Mouse (Mus musculus): ENCODE data around the gene Uox.

Uox gene

DNA sequence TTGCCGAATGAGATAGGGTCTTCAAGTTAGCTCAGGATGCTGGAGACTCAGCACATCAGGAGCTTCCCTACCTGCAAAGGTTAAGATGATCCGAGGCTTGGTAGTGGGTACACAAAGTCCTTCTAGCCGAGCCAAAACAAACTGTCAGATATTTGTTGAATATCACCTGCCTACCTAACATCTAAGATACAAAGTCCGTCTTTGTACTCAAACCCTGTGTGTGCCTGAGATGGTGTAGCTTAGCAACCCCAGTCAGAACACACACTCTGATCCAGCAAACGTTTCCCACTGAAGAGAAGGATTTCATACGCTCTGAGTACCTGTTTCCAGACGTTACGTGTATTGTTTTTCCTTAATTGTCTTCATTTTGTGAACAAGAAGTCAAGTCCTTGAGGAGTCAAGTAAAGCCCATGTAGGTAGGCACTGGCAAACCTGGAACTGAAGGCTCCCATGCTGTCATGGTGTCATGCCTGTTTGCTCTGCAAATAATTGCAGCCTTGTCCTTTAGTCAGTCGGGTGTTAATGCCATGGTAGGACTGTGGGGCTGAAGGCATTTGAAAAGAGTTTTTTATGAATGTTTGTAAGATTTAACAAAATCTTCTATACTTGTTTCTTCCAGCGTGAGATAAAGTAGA lies at the start of gene Uox:
Uox (plus strand) TSS at position 279 of the 635 bp plus-strand sequence.
- in situ Hi-C loops (cut with MboI): loop anchor here (25.0 kb wide), 1 partner anchor 217 kb away; no protein-coding TSS in a partner anchor

DNA sequence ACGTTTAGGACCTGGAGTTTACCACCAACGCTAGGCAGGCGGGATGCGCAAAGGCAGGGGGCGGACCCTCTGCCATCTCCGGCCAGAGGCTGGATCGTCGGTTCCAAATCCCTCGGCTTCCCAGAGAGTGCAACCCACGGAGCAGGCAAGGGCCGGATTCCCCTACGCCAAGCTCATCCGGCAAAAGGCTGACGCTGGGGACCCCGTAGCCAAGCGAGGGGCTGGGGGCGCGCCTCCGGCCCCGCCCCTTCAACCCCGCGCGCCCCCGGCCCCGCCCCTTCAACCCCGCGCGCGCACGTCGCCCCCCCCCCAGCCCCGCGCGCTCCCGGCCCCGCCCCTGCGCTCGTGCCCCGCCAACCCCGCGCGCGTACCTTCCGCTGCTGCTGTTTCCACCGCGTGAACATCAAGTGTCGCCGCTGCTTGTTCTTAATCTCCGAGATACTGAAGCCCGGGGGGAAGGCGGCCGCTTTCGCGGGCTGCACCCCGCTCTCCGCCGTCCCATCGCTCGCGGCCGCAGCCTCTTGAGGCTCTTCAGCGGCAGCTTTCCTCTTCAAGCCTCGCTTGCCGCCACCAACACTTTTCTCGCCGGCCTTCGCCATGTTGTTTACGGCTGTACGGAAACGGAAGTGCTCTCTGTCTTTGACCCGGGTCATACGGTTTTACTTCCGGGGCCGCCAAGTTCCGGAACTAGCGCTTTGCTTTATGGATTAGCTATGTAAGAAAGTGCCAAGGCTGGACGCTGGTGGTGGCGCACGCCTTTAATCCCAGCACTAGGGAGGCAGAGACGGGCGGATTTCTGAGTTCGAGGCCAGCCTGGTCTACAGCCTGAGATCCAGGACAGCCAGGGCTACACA lies 49.2 kb upstream of the Uox start, which contains the start of gene Rpf1:
Rpf1 (minus strand) TSS at position 632 of the 854 bp plus-strand sequence.
- in situ Hi-C loops (cut with MboI): loop anchor here (25.0 kb wide), 1 partner anchor 1409 kb away; the partner anchor contains the start of gene Odf2l

DNA sequence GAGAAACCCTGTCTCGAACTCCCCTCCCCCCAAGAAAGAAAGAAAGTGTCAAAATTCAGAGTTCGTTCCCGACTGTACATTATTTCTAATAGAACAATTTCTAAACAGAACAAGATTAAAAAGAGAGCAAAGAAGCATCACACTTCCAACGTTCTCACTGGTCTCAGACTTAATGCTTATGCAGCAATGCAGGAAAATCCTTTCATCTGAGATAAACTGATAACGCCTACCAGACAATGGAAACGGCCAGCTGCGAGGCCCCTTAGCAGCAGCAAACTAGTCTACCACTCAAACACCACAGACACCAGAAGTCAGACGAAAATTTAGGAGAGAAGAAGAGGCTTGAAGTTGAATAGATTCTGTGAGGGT lies 48.6 kb upstream of the Uox start:
- in situ Hi-C loops (cut with MboI): loop anchor here (25.0 kb wide), 1 partner anchor 1409 kb away; the partner anchor contains the start of gene Odf2l

DNA sequence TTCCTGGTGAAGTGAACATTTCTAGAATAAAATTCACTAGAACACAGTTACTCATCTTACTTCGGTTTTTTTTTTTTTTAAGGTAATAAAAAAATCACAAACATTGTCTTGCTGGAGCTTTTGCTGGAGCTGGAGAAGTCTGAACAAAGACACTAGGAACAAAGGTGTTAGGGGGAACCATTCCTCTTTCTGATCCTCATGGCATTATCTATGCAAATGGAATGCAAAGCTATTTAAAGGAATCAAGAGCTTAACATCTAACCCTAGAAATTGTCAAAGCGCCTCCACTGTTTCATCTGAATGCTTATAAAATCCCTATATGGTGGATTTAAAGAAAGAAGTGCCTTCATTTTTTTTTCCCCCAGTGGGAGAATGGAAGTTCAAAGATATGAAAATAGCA lies 41.9 kb upstream of the Uox start:
- in situ Hi-C loops (cut with MboI): no loop called here

DNA sequence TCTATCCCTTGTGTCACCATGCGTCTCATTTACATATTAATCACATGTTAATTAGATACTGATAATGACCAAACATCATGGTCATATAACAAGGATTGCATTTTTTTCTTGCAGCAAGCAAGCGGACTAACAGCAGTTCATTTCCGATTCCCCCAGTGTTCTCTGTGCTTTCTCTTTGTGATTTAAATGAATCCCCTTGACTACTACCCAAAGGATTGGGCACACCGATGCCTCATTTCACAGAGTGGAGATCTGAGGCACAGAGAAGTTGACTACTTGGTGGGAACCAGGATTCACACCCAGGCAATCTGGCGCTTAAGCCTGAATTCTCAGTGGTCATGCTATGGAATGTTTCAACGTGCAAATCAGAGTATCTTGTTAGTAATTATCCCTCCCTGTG lies 35.2 kb upstream of the Uox start:
- in situ Hi-C loops (cut with MboI): no loop called here

DNA sequence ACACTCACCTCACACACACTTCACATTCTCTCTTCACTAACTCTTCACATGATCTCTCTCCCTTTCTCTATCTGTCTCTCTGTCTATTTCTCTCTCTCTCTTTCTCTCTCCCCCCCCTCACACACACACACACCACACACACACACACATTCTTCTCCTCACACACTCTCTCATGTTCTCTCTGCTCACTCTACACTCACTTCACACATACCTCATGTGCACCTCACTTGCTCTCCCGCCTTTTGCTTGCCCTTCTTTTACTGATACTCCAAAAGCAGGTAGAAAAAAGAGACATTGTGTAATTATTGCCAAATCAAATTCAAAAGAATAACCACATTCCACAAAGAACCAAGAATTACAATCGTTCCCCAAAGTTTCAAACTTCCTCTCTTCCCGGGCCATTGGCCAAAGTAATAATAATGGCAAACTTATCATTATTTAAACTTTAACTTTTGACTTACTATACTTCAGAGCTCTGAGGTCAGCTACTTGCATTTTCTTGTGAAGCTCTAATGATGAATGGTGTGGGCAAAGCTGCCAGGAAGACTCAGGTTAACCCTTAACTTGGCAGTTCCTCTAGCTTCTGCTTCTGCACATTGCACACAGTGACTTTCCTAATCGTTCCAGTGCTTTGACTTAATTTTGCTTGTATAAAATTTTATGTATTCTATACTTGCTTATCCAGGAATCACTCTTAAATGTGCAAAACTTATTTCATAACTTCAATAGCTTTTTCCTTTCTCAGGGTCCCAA lies 29.5 kb upstream of the Uox start:
- in situ Hi-C loops (cut with MboI): no loop called here

DNA sequence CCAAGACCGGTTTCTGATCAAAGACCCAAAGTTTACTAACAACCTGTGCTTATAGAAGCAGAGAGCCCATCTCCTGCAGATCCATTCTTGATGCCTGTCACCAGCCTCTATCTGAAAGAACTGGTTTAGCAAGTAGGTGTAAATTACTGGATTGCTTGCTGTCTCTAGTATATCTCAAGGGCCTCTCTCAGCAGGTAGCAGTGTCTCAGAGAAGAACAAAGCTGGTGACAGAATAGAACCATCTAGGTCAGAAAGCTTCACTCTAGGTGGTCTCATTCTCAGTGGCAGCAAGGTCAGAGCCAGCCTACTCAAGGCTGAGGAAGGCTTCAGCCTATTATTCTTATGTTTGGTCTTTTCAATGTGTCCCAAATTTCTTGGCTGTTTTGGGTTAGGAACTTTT lies 26.6 kb upstream of the Uox start:
- in situ Hi-C loops (cut with MboI): no loop called here

DNA sequence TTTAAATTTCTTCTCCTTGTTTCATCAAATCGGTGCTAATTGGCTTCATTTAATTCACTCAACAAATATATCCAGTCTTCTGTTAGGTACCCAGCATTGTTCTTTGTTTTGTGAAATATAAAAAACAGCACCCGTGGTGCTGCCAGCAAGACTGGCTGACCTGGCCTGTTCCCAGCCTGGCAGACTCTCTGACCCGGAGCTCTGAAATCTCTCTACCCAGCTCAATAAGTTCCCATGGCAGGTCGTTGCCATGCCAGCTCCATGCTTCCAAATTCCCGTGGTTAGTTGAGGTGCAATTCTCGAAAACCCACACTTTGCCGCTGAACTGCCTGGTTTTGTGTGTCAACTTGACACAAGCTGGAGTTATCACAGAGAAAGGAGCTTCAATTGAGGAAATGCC lies 15.4 kb upstream of the Uox start:
- in situ Hi-C loops (cut with MboI): loop anchor here (25.0 kb wide), 1 partner anchor 232 kb away; no protein-coding TSS in a partner anchor

DNA sequence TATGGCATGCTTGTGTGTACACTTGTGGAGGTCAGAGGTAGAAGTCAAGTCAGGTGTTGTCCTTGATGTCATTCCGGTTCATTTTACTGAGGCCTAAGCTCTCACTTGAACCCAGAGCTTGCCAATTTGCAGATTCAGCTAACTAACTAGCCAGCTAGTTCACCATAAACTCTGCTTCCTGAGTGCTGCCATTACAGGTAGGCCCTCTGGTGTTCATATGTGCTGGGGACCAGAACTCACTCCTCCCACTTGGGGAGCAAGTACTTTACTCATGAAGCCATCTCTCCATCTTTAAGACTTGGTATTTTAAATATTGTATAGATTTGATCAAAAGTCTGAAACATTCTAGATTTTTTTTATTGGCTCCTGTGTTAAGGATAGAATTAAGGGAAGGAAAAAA lies 13.7 kb upstream of the Uox start:
- in situ Hi-C loops (cut with MboI): loop anchor here (25.0 kb wide), 1 partner anchor 231 kb away; no protein-coding TSS in a partner anchor

DNA sequence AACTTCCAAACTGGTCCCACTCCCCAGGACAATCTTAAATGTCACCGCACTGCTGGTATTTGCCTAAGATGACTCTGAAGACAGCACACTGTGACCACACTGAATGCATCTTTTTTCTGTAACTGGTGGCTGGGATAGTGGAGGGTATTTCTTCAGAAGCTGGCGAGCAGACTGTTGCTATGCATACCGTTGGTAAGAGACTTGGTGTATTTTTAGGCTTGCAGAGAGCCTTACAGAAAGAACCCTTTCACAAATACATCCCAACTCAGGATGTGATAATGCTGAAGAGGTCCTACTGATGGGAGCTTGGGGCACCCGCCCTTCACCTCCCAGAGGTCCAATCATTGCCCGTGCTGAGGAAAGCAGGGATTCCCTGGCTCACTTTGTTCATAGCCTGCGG lies 12.7 kb upstream of the Uox start:
- in situ Hi-C loops (cut with MboI): loop anchor here (25.0 kb wide), 1 partner anchor 230 kb away; no protein-coding TSS in a partner anchor

DNA sequence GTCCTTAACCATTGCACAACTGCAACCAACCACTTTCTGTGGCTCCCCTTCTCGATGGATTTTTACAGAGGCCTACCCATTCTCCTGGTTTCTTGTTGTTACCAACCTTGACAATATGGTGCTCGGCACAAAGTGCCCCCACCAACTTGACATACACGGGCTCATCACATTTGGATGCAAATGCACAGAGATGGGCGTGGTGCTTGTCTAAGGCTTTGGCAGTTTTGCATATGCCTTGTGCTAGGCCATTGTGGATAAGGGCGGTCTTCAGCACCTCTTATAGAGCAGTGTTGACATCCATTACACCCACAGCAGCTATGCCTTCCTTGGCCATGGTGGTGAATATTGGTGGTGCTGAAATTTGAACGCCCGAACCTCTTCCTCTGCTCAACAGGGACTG lies 7.3 kb upstream of the Uox start:
- in situ Hi-C loops (cut with MboI): loop anchor here (25.0 kb wide), 1 partner anchor 224 kb away; no protein-coding TSS in a partner anchor

DNA sequence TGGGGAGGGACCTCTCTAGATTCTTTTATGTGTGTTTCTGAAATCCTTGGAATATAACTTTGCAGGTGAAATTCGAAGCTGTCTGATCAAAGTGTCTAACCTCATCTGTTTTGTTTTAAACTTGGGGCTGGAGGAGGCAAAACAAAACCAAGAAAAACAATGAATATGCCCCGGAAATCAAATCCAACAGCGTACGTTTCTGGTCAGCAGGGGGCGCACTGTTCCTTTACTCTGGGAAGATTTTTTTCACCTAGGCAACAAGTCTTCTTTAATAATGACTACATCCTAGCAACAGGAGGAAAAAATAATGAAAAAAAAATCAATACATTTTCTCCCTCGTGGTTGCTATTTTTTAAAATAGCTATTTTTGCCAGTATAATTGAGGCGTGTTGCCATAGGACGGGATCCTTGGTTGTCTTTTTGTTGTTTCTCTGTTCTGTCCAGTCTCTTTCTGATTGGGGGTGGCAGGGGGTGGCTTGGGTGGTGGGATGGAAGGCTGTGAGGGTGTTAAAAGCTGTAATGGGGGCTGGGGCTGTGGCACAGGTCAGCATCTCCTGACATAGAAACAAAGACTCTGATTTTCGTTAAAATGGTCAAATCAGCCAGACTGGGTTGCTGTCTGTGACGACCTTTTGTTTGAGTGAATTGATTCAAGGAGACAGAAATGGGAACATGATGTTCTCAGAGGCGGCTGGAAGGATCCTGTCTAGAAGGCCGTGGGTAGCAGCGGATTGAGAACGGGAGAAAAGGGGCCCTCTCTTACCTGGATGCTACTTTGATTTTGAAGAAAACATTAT lies 5.8 kb upstream of the Uox start:
- in situ Hi-C loops (cut with MboI): loop anchor here (25.0 kb wide), 1 partner anchor 223 kb away; no protein-coding TSS in a partner anchor

DNA sequence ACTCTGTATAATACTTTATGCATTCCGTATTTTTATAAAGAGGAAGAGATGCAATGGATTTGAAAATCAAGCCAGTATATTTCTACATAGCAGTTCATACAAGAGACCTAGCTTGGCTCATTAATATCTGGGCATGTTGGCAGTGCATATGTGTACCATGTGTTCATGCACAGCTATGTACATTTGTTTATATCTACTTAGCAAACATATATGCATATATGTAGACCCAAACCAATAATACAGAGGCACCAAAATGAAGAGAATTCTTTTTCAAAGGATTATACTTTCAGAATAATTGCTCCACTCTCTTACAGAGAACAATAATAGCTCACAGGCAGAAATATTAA lies 5.2 kb upstream of the Uox start:
- in situ Hi-C loops (cut with MboI): loop anchor here (25.0 kb wide), 1 partner anchor 222 kb away; no protein-coding TSS in a partner anchor

DNA sequence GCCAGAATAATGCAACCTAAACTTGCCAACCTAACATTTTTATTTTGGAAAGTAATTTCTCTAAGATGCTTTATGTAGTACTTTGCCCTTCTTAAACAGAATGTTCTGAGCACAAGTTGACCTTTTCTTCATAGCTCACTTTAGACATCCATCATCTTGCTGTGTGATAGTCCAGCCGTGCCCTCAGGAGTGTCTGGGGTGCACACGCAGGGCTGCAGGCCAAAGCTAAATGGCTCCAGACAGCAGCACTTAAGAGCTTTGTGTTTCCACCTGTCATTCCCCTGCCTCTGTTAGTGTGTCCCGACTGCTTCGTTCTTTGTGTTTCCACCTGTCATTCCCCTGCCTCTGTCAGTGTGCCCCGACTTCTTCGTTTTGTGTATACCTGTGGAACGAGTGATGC lies 2.9 kb upstream of the Uox start:
- in situ Hi-C loops (cut with MboI): loop anchor here (25.0 kb wide), 1 partner anchor 220 kb away; no protein-coding TSS in a partner anchor

DNA sequence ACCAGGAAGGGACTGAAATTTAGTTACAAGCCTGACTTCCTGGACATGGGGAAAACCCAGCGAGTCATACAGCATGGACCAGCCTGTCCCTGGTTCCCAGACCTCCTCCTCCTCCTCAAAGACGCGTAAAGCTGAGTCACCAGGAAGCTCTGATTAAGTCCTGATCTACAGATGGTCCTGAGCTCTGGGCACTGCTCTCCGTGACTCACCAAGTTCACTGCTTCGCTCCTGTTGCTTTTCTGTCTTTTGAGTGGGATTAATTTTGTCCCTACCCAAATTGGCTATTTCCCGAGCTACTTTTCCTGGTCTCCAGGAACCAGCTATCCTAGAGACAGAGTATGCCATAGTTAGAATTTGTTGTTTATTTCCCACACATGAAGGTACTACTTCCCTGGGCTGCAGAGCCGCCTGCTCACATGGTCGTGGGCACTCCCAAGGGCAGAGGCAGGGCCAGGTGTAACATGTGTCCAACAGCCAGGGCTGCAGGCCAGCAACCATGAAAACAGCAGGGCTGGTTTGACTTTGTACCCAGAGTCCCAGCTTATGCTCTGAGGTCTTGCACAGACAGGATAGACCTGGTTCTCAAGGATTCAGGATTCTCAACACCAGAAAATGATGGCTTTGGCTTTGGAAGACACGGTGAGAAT lies 2.2 kb upstream of the Uox start:
- in situ Hi-C loops (cut with MboI): loop anchor here (25.0 kb wide), 1 partner anchor 219 kb away; no protein-coding TSS in a partner anchor

DNA sequence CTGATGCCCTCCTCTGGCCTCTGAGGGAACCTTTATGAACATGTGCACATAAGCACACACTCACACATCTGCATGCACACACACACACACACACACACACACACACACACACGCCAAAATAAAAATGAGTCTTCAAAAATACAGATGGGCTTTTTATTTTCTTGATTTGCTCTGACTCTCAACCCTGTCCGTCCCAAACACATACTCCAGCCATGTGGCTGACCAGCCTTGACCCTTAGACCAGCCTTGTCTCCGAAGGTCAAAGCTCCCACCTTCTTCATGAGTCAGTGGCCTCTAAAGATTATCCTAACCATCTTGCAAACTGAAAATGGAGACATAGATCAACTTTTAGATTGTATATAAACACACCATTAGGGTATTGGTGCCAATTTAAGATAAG lies 632 bp upstream of the Uox start:
- in situ Hi-C loops (cut with MboI): loop anchor here (25.0 kb wide), 1 partner anchor 218 kb away; no protein-coding TSS in a partner anchor

DNA sequence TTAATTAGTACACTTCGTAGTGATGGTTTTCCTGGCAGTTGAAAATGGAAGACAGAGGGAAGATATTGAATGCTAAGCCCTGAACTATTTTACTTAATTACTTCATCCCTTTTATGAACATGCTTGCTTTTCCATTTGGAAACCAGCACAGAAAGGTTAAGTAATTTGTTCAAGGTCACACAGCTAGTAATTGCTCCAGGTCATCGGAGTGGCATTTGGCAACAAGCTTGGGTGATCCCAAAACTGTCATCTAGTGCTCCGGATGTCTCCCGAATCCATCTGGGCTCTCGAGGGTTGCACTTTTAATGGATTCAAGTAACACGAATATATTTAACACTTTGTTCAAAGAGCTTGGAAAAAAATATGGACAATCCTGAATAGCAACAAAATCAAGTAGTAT lies 713 bp downstream of the Uox start:
- in situ Hi-C loops (cut with MboI): loop anchor here (25.0 kb wide), 1 partner anchor 216 kb away; no protein-coding TSS in a partner anchor

DNA sequence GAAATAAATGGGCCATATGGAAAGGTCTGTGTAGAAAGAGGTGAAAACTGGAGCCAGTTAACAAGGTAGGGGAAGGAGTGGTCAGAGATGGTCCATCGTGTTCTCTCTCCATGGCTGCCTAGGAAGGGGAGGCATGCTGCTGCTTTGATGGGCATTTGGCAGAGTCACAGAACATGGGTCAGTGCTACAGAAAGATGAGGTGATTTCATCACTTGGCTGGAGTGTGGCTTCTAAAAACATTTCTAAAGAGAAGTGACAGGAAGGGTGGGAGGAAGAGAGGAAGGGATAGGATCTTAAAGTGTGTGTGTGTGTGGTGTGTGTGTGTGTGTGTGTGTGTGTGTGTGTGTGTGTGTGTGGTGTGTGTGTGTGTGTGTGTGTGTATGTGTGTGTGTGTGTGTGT lies 1.1 kb downstream of the Uox start:
- in situ Hi-C loops (cut with MboI): loop anchor here (25.0 kb wide), 1 partner anchor 216 kb away; no protein-coding TSS in a partner anchor

DNA sequence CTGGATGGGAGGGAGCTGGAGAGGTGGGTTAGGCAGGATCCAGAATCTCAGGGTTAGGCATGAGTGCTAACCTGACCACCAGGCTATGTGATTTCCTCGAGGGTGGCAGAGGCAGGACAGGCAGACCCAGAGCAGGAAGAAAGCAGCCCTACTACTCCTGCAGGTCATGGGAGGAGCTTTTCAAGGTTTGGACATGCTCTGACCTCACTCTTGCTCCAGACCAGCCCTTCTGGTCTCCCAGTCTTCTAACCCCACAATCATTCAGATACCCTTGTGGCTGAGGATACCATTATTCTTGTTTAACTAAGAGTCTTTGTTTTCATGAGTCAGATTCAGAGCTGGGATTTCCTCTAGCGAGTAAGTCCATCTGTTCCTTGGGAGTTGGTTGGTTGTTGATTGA lies 7.4 kb downstream of the Uox start:
- in situ Hi-C loops (cut with MboI): no loop called here

DNA sequence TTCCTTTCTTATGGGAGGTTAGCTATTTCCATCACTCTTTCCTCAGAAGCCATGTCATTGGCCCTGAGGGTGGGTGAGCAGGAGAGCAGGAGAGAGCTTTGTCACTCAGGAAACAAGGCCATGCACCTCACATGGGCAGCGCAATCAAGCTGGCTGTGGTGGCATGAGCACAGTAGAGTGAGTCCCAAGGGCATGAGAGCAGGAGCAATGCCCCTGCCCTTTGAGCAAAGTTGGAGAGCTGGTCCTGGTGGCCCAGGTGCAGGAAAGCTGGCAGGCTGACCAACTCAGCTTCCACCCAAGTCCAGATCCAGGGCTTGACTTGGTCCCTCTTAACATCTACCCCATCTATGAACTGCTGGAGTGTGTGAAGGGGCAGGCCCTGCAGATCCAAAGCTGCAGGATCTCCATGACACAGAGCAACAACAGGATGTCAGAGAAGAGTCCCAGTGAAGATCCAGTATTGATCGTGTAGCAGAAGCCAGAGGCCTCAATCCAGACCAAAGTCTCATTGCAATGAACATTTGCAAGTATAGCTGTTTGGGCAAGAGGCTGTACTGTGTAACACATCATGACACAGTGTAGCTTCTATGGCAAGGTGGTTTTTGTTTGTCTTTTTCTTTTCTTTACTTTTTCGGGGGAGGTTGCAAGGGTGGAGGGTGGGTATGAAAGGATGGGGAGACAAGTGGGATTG lies 10.0 kb downstream of the Uox start:
- in situ Hi-C loops (cut with MboI): no loop called here
